Mouse (Mus musculus): ENCODE measurements around the gene Pank3. TPM values are rescaled to one million over a fixed set of nuclear protein-coding genes. Genes with fewer than 3 reads are reported as not detected.
A peak's percentile ranks its signal among the peaks of the same experiment; 100 is the strongest.
"Not testable (repeated sequence)": the region's sequence is repeated elsewhere in the genome, so short reads cannot be mapped to it uniquely, and the experiment has no call there.

Gene Pank3
- total RNA-seq, 1 experiment, result 27.0 TPM

- Histone ChIP-seq H3K9ac (ENCODE audit: insufficient read depth, low read depth, low read length, poor library complexity, severe bottlenecking) (no peak overlapping the region), H3K4me3 (ENCODE audit: insufficient read depth in 1 of 2, low read depth in 1 of 2, low read length in 2 of 2, poor library complexity in 1 of 2, severe bottlenecking in 1 of 2) (no peak overlapping the region), H3K4me1 (ENCODE audit: control insufficient read depth in 2 of 2, insufficient read depth in 2 of 2, low read length in 2 of 2, poor library complexity in 1 of 2) (peaks cover 0 to 5% of the 10 kb centered on the region in 2 experiments; a peak in 1 of 4 replicates), H3K9me3 (ENCODE audit: control insufficient read depth, insufficient read depth, low read depth, low read length) (no peaks in the 10 kb centered on the region), H3K36me3 (ENCODE audit: control insufficient read depth, insufficient read depth, low read length, poor library complexity, severe bottlenecking) (peaks cover 8% of the 10 kb centered on the region), H3K27ac (ENCODE audit: insufficient read depth, low read depth, low read length, poor library complexity, severe bottlenecking) (no peak overlapping the region)
- in situ Hi-C loops (cut with MboI; ENCODE audit: low sequenced_read_pairs in 2 of 2, unreplicated experiment in 2 of 2), result no loop called here
- DNase-seq (ENCODE audit: low read depth, low spot score), result no peak
- TF ChIP-seq ZNF384 (IDR thresholded peaks at IDR 0.05; ENCODE audit: low read depth, low read length), result no peak
- TF ChIP-seq CHD2 (IDR thresholded peaks at IDR 0.05; ENCODE audit: low read depth, low read length), result no peak
- no peak for TF ChIP-seq HCFC1 (IDR thresholded peaks at IDR 0.05; ENCODE audit: borderline replicate concordance, insufficient read depth, low read length)
These were observed 19.2 kb downstream of the Pank3 start for GRCm38 (mm10) chr11:35788443-35788842.

- DNase-seq (ENCODE audit: low read depth, low spot score); H3K27ac ChIP-seq (ENCODE audit: insufficient read depth, low read depth, low read length, poor library complexity, severe bottlenecking); H3K4me3 ChIP-seq (ENCODE audit: insufficient read depth in 1 of 2, low read depth in 1 of 2, low read length in 2 of 2, poor library complexity in 1 of 2, severe bottlenecking in 1 of 2); H3K4me1 ChIP-seq (ENCODE audit: control insufficient read depth in 2 of 2, insufficient read depth in 2 of 2, low read length in 2 of 2, poor library complexity in 1 of 2); H3K36me3 ChIP-seq (ENCODE audit: control insufficient read depth, insufficient read depth, low read length, poor library complexity, severe bottlenecking); H3K9me3 ChIP-seq (ENCODE audit: control insufficient read depth, insufficient read depth, low read depth, low read length); in situ Hi-C loops (cut with MboI; ENCODE audit: low sequenced_read_pairs in 2 of 2, unreplicated experiment in 2 of 2); H3K9ac ChIP-seq (ENCODE audit: insufficient read depth, low read depth, low read length, poor library complexity, severe bottlenecking): not testable (repeated sequence)
These were observed 23.5 kb downstream of the Pank3 start for GRCm38 (mm10) chr11:35792800-35793199.

- H3K9me3 ChIP-seq (ENCODE audit: control insufficient read depth, insufficient read depth, low read depth, low read length), result no peaks in the 10 kb centered on the region
- peaks cover 0 to 4% of the 10 kb centered on the region in 2 experiments; a peak in 1 of 4 replicates for H3K4me1 ChIP-seq (ENCODE audit: control insufficient read depth in 2 of 2, insufficient read depth in 2 of 2, low read length in 2 of 2, poor library complexity in 1 of 2)
- H3K9ac ChIP-seq (ENCODE audit: insufficient read depth, low read depth, low read length, poor library complexity, severe bottlenecking), result no peak overlapping the region
- TF ChIP-seq CHD2 (IDR thresholded peaks at IDR 0.05; ENCODE audit: low read depth, low read length) (no peak), HCFC1 (IDR thresholded peaks at IDR 0.05; ENCODE audit: borderline replicate concordance, insufficient read depth, low read length) (no peak), ZNF384 (IDR thresholded peaks at IDR 0.05; ENCODE audit: low read depth, low read length) (no peak), ZC3H11A (IDR thresholded peaks at IDR 0.05; ENCODE audit: borderline replicate concordance, low read depth, low read length) (no peak), MAFK (IDR thresholded peaks at IDR 0.05; ENCODE audit: insufficient read depth, low read depth, low read length) (no peak)
- peak overlapping the region; percentile 62 to 63 for H3K4me3 ChIP-seq (ENCODE audit: insufficient read depth in 1 of 2, low read depth in 1 of 2, low read length in 2 of 2, poor library complexity in 1 of 2, severe bottlenecking in 1 of 2)
- DNase-seq (ENCODE audit: low read depth, low spot score), result no peak
- H3K27ac ChIP-seq (ENCODE audit: insufficient read depth, low read depth, low read length, poor library complexity, severe bottlenecking), result no peak overlapping the region
- in situ Hi-C loops (cut with MboI; ENCODE audit: low sequenced_read_pairs in 2 of 2, unreplicated experiment in 2 of 2), result no loop called here
- no peaks in the 10 kb centered on the region for H3K36me3 ChIP-seq (ENCODE audit: control insufficient read depth, insufficient read depth, low read length, poor library complexity, severe bottlenecking)
These were observed 28.6 kb downstream of the Pank3 start for GRCm38 (mm10) chr11:35797751-35798494.

GRCm38 (mm10) chr11:35798495-35798820 lies 29.2 kb downstream of the Pank3 start:
- DNase-seq (ENCODE audit: low read depth, low spot score), result no peak
- Histone ChIP-seq H3K36me3 (ENCODE audit: control insufficient read depth, insufficient read depth, low read length, poor library complexity, severe bottlenecking) (no peaks in the 10 kb centered on the region), H3K9me3 (ENCODE audit: control insufficient read depth, insufficient read depth, low read depth, low read length) (no peaks in the 10 kb centered on the region), H3K4me3 (ENCODE audit: insufficient read depth in 1 of 2, low read depth in 1 of 2, low read length in 2 of 2, poor library complexity in 1 of 2, severe bottlenecking in 1 of 2) (peak overlapping the region; percentile 62 to 63), H3K9ac (ENCODE audit: insufficient read depth, low read depth, low read length, poor library complexity, severe bottlenecking) (no peak overlapping the region), H3K4me1 (ENCODE audit: control insufficient read depth in 2 of 2, insufficient read depth in 2 of 2, low read length in 2 of 2, poor library complexity in 1 of 2) (peaks cover 0 to 4% of the 10 kb centered on the region in 2 experiments; a peak in 1 of 4 replicates), H3K27ac (ENCODE audit: insufficient read depth, low read depth, low read length, poor library complexity, severe bottlenecking) (no peak overlapping the region)
- in situ Hi-C loops (cut with MboI; ENCODE audit: low sequenced_read_pairs in 2 of 2, unreplicated experiment in 2 of 2), result no loop called here
- TF ChIP-seq CHD2 (IDR thresholded peaks at IDR 0.05; ENCODE audit: low read depth, low read length), result no peak
- no peak for TF ChIP-seq ZC3H11A (IDR thresholded peaks at IDR 0.05; ENCODE audit: borderline replicate concordance, low read depth, low read length)
- no peak for TF ChIP-seq MAFK (IDR thresholded peaks at IDR 0.05; ENCODE audit: insufficient read depth, low read depth, low read length)
- TF ChIP-seq ZNF384 (IDR thresholded peaks at IDR 0.05; ENCODE audit: low read depth, low read length), result no peak
- no peak for TF ChIP-seq HCFC1 (IDR thresholded peaks at IDR 0.05; ENCODE audit: borderline replicate concordance, insufficient read depth, low read length)

- Histone ChIP-seq H3K36me3 (ENCODE audit: control insufficient read depth, insufficient read depth, low read length, poor library complexity, severe bottlenecking) (no peaks in the 10 kb centered on the region), H3K27ac (ENCODE audit: insufficient read depth, low read depth, low read length, poor library complexity, severe bottlenecking) (no peak within 1 kb of the TSS), H3K4me1 (ENCODE audit: control insufficient read depth in 2 of 2, insufficient read depth in 2 of 2, low read length in 2 of 2, poor library complexity in 1 of 2) (peaks cover 0 to 4% of the 10 kb centered on the region in 2 experiments; a peak in 1 of 4 replicates), H3K9me3 (ENCODE audit: control insufficient read depth, insufficient read depth, low read depth, low read length) (no peaks in the 10 kb centered on the region), H3K4me3 (ENCODE audit: insufficient read depth in 1 of 2, low read depth in 1 of 2, low read length in 2 of 2, poor library complexity in 1 of 2, severe bottlenecking in 1 of 2) (peak within 1 kb of the TSS; percentile 62 to 63), H3K9ac (ENCODE audit: insufficient read depth, low read depth, low read length, poor library complexity, severe bottlenecking) (no peak within 1 kb of the TSS)
- in situ Hi-C loops (cut with MboI; ENCODE audit: low sequenced_read_pairs in 2 of 2, unreplicated experiment in 2 of 2), result no loop called here
- TF ChIP-seq ZC3H11A (IDR thresholded peaks at IDR 0.05; ENCODE audit: borderline replicate concordance, low read depth, low read length), result no peak
- TF ChIP-seq CHD2 (IDR thresholded peaks at IDR 0.05; ENCODE audit: low read depth, low read length), result no peak
- no peak for TF ChIP-seq MAFK (IDR thresholded peaks at IDR 0.05; ENCODE audit: insufficient read depth, low read depth, low read length)
- no peak for TF ChIP-seq HCFC1 (IDR thresholded peaks at IDR 0.05; ENCODE audit: borderline replicate concordance, insufficient read depth, low read length)
- TF ChIP-seq ZNF384 (IDR thresholded peaks at IDR 0.05; ENCODE audit: low read depth, low read length), result no peak
- DNase-seq (ENCODE audit: low read depth, low spot score), result peak; percentile 75
These were observed 29.6 kb downstream of the Pank3 start, which contains the start of gene Fbll1 for GRCm38 (mm10) chr11:35798874-35799273. Fbll1 (minus strand) TSS chr11:35798884.

Data from ES-E14 (cell line).